Mouse (Mus musculus): ENCODE measurements around the gene Lman2l. TPM values are rescaled to one million over a fixed set of nuclear protein-coding genes. Genes with fewer than 3 reads are reported as not detected.

The Lman2l gene
- total RNA-seq, 2 experiments from 2014 or later: 17.7 to 20.3 TPM

Other genes with a start within 250 kb of the Lman2l start
- 10 to 100 TPM; 21.9 to 27.5 TPM for gene Uggt1, start 200.6 kb downstream of the Lman2l start, total RNA-seq (2021)
- 1 to 10 TPM; 1.9 to 2.5 TPM for gene Neurl3, start 170.6 kb downstream of the Lman2l start, total RNA-seq (2021)
- gene Arid5a, start 137.5 kb downstream of the Lman2l start, total RNA-seq (2021): 10 to 100 TPM; 15.5 to 16.4 TPM
- gene Kansl3, start 76.1 kb downstream of the Lman2l start, total RNA-seq (2021): 10 to 100 TPM; 28.4 to 36.9 TPM
- not detected for gene Fer1l5, start 73.0 kb downstream of the Lman2l start, total RNA-seq (2021)
- 1 to 10 TPM; 4.3 to 5.7 TPM for gene Cnnm4, start 26.3 kb upstream of the Lman2l start, total RNA-seq (2021)
- 10 to 100 TPM; 14.5 to 18.2 TPM for gene Cnnm3, start 66.6 kb upstream of the Lman2l start, total RNA-seq (2021)
- 100 to 1,000 TPM; 419 to 469 TPM for gene Ankrd23, start 91.6 kb upstream of the Lman2l start, total RNA-seq (2021)
- 100 to 1,000 TPM; 193 to 229 TPM for gene Gm42417, start 94.2 kb upstream of the Lman2l start, total RNA-seq (2021)
- 10 to 100 TPM; 10.9 to 11.4 TPM for gene Ankrd39, start 102.2 kb upstream of the Lman2l start, total RNA-seq (2021)
- 10 to 100 TPM; 16.3 to 22.4 TPM for gene Sema4c, start 113.1 kb upstream of the Lman2l start, total RNA-seq (2021)
- gene Fam178b, start 237.9 kb upstream of the Lman2l start, total RNA-seq (2021): 1 to 10 TPM; 3.0 to 3.1 TPM
- gene Cox5b, start 246.2 kb upstream of the Lman2l start, total RNA-seq (2021): 1,000 to 10,000 TPM; 1,243 to 1,338 TPM

All from gastrocnemius, postnatal 10 days (tissue).